Mouse (Mus musculus): ENCODE results near the gene Khdrbs2. TPM values are rescaled to one million over a fixed set of nuclear protein-coding genes. Genes with fewer than 3 reads are reported as not detected.

The Khdrbs2 gene
- polyA plus RNA-seq, 1 experiment from 2014 or later = 1.0 TPM

DNA sequence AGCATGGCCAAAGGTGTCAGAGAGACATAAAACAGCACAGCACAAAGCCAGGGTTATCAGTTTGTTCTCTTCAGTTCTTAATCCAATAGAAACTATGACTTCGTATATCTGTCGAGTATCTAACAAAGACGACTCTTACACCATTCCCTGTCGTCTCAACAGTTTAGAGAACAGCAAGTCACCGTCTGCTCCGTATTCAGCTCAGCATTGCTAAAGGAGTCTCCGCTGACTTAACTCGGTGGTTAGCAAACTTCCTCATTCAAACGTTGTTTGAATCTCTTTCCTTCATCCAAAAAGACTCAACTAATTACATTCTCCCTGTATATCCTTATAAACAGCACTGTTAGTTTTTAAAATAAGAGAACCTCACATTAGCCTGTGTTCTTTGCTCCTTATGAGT lies 521.3 kb downstream of the Khdrbs2 start:
- no peaks in the 10 kb centered on the region for H3K27me3 ChIP-seq (replicated peaks)
- no peaks in the 10 kb centered on the region for H3K9me3 ChIP-seq (replicated peaks)
- no peak overlapping the region for H3K27ac ChIP-seq
- no peak overlapping the region for H3K9ac ChIP-seq
- 64% methylated on average over 9 of the region's 9 CpGs for WGBS (ENCODE audit: insufficient replicate concordance)
- no peak overlapping the region for H3K4me2 ChIP-seq
- no peaks in the 10 kb centered on the region for H3K36me3 ChIP-seq
- no peaks in the 10 kb centered on the region for H3K4me1 ChIP-seq
- no peak for ATAC-seq
- H3K4me3 ChIP-seq = no peak overlapping the region

GRCm38 (mm10) chr1:32700132-32700531 lies 527.6 kb downstream of the Khdrbs2 start:
- Histone ChIP-seq H3K9ac (no peak overlapping the region), H3K4me3 (no peak overlapping the region), H3K36me3 (no peaks in the 10 kb centered on the region), H3K9me3 (replicated peaks) (no peaks in the 10 kb centered on the region), H3K4me1 (no peaks in the 10 kb centered on the region), H3K27ac (no peak overlapping the region), H3K4me2 (no peak overlapping the region), H3K27me3 (replicated peaks) (no peaks in the 10 kb centered on the region)
- 87% methylated on average over 4 of the region's 4 CpGs for WGBS (ENCODE audit: insufficient replicate concordance)
- no peak for ATAC-seq

GRCm38 (mm10) chr1:32701267-32701666 lies 528.8 kb downstream of the Khdrbs2 start:
- Histone ChIP-seq H3K27me3 (replicated peaks) (no peaks in the 10 kb centered on the region), H3K9ac (no peak overlapping the region), H3K4me1 (no peaks in the 10 kb centered on the region), H3K4me3 (no peak overlapping the region), H3K36me3 (no peaks in the 10 kb centered on the region), H3K4me2 (no peak overlapping the region), H3K27ac (no peak overlapping the region), H3K9me3 (replicated peaks) (no peaks in the 10 kb centered on the region)
- no peak for ATAC-seq
- WGBS (ENCODE audit: insufficient replicate concordance) = 72% methylated on average over 3 of the region's 3 CpGs
